Mouse (Mus musculus) spleen, postnatal 14 days (tissue): ENCODE results near the gene Strip1.

Experiments used
- DNase-seq, 2 experiments: peaks; one replicate each; pipeline ENCODE4 v3.0.0; 2021 to 2022; ENCODE audit warnings: low spot score in 2 of 2

The Strip1 gene

GRCm38 (mm10) chr3:107628551-107628950 is 2.9 kb downstream of the Strip1 start:
- DNase-seq: no peak

- no peak for DNase-seq
Measured at GRCm38 (mm10) chr3:107627641-107628040, 3.9 kb downstream of the Strip1 start.

DNA sequence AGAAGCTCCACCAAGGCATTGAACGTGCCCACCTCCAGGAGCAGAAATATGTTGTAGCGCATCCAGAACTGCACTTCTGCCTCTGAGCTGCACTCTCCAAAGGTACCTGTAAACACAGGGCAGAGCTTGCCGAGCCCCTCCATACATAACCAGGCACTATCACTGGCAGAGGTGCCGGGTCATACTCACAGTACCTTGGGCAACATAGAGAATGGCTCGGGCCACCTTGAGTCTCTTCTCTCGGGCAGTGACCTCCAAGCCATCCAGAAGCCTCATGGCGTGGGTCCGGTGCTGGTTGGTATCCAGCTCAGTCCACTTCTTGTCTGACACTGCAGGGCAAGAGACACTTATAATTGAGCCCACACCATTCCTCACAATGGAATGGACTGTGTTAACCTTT is 4.7 kb downstream of the Strip1 start:
- no peak for DNase-seq

DNA sequence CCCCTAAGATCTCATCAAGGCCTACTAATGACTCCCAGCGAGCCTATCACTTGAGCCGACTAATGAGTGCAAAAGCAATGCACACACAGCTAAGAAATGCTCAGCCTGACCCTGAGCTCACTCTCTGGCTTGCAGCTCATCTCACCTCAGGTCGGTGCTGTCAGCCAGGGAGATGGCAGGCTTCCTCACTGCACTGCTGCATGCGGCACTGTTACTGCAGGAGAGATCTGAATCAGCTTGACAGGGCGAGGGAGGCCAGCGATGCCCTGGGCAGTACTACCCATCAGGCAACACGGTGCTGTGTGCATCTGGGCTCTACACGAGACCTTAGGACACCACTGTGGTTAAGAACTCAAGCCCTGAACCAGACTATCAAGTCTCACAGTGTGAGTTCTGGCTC is 6.0 kb downstream of the Strip1 start:
- DNase-seq: no peak

- DNase-seq: no peak
Measured at GRCm38 (mm10) chr3:107624424-107624823, 7.1 kb downstream of the Strip1 start.

- DNase-seq: no peak
Measured at GRCm38 (mm10) chr3:107622537-107622936, 9.0 kb downstream of the Strip1 start.

DNA sequence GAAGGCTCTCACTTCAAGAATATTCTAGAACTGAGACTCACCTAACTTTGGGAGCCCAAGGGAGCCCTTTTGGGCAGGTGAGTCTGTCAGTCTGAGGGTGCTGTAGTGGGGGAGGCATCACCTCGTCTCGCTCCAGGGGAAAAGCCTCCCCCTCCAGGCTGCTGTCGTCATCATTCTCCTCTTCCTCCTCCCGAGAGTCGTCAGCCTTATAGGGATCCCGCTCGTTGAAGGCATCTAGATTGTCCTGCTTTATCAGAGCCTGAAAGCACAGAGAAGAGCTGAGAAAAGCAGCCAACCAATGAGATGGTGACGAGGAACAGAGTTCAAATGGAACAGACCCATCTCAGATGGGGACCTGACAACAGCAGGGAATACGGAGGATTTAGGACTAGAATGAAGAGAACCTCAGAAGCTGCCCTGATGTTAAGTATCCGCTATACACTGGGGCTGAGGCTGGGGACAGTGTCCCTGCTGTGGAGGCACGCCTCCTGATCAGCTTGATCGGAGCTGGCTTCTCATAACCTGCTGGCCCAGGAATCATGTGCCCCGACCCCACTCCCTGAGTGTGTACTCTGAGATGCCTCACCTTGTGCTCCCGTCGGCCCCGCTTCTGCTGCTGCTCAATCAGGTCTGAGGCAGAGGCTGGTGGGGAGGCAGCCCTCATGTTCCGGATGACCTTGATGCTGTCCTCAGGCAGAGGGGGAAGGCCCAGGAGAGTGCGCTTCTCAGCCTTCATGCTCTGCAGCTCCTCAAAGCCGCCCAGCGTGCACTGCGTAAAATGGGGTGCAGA is 10.0 kb downstream of the Strip1 start:
- DNase-seq: no peak

GRCm38 (mm10) chr3:107619911-107620310 is 11.6 kb downstream of the Strip1 start:
- DNase-seq: peak in 1 of 2 experiments; percentile 1

- no peak for DNase-seq
Measured at GRCm38 (mm10) chr3:107617800-107618199, 13.7 kb downstream of the Strip1 start.

GRCm38 (mm10) chr3:107612902-107613525 is 18.5 kb downstream of the Strip1 start:
- DNase-seq: peak in 1 of 2 experiments; percentile 53

DNA sequence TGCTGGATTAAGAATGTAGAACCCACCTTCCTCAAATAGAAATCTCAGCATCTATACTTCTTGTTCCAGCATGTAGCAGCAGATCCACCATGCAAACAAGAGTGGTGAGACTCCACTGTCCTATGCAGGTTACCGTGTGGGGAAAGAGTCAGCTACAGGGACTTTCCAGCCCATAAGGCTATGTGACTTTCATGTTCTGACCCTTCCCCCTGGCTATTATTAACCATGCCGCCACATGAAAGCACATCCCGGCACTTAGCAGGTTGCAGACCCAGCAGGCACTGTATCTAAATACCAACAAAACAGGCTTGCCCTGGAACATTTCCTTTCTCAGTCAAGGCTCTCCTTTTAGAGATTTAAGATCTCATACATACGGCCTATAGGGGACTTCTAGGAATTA is 20.1 kb downstream of the Strip1 start:
- no peak for DNase-seq

DNA sequence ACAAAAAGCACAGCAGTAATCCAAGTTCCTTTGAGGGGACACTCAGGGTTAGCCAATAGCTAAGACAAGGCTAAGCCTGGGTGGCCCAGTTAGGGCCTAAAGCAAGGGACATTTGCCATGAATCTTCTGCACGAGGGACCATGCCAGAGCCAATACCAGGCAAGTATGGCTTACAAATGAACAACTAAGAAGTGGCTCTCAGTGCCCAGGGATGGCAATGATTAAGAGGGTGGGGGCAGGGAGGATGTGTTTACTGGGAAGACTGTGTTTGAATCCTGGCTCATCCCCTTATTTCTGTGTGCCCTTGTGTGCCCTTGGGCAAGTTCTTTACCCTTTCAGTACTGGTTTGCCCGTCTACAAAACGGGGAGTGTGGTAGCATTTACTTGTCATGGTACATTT is 22.1 kb downstream of the Strip1 start:
- DNase-seq: no peak

GRCm38 (mm10) chr3:107608808-107609207 is 22.7 kb downstream of the Strip1 start:
- no peak for DNase-seq

DNA sequence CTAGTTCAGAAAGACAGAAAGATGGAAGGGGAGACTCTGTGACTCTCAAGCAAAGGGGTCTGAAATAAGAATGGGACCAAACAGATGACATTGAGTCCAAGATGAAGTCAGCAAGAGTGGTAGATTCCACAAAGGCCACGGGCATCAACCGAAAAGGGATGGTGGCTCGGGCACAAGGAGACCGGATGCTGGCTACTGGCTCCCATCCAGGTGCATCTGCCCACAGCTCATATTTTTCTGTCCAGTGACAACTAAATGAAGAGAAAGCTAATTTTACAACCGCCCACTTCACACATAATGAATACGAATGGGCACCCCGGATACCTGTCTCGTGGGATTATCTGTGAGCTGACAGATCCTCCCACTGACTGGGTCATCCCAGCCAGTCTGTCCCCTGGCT is 24.3 kb downstream of the Strip1 start:
- DNase-seq: no peak

GRCm38 (mm10) chr3:107605304-107605703 is 26.2 kb downstream of the Strip1 start:
- peak in 1 of 2 experiments; percentile 44 for DNase-seq

DNA sequence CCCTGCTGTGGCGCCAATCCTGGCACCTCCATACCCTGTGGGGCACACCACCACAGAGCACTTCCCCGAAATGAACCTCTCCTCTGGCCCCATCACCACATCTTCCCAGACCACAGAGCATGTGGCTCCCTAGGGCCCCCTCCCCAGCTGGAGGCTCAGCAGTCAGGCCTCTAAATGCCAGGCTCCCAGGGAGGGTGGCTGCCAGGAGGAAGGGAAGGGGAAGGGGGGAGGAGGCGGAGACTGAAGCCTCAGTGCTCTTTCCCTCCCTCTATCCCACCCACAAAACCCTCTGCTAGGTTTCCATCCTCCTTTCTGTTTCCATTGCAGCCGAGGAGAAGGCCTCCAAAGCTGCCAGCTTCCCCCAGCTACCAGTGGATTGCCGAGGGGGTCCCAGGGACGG is 31.4 kb downstream of the Strip1 start:
- DNase-seq: no peak

DNA sequence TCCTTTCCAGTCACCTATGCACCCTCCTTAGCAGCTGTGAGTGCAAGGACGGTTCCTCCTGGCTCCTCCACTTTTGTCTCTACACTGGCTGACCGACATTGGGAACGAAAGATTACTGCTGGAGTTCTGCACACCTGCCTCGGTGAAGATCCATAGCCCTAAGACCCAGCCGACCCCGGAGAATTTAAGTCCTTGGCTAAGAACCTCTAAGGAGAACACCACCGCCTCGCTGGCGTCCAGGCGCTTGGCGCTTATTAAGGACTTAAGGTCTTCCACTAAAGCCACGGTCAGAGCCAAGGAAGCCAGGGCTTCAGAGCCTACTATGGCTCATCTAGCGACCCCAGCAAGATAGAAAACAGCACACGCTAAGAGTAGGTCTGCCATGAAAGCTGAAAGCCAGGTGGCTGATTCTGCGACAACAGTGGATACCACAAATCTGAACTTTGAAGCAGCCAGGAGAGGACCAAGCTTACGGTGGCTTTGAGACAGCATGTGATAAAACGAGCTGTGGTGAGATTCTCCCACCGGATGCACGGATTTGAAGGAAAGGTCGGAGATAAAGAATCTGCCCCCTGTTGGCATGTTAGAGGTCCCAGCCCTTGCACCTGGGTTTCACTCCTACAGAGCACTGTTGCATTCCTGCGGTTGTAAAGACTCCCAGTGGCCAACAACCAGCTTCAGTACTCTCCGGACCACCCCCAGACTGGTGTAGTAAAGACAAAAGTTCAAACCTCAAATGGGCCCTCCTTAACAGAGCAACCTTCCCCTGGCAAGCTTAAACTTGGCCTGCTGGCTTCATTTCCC is 33.7 kb downstream of the Strip1 start:
- no peak for DNase-seq

DNA sequence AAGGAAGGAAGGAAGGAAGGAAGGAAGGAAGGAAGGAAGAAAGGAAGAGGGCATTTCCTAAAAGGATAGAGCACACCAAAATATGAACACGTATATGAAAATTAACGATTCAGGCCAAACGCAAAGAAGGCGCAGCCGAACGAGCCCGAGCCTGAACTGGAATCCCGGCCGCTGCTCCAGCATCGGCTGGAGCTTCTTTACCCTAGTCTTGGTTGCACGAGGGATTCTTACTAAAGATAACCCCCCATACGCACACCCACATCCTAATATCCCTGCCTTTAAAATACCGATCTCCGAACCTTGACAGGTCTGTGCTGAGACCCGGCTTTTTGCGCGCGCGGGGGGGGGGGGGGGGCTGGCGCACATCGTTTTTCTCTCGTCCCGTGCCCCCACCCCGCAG is 34.4 kb downstream of the Strip1 start:
- no peak for DNase-seq

- DNase-seq: no peak
Measured at GRCm38 (mm10) chr3:107596559-107596958, 34.9 kb downstream of the Strip1 start.

DNA sequence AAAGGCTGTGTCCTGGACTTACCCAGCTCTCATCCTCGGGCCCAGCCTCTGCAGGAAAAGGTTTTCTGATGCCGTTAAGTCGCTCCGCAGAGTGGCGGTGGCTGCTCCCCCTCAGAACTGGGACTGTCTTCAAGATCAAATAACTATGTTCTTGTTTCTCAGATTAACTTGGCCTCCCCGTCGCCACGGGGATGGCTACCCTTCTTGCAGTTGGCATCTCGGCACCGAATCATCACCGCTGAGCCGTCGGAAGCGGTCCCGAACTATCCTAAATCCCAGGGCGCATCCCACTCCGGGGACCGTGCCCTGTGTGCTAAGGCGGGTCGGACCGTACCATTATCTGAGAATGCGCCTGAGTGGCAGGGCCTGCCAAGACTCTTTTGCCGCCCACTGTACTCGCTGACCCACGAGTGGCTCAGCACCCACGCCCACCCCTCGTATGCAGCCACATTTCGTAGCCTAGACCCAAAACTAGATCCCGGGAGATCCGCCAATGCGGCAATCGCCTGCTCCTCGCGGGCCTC is 35.5 kb downstream of the Strip1 start:
- no peak for DNase-seq

DNA sequence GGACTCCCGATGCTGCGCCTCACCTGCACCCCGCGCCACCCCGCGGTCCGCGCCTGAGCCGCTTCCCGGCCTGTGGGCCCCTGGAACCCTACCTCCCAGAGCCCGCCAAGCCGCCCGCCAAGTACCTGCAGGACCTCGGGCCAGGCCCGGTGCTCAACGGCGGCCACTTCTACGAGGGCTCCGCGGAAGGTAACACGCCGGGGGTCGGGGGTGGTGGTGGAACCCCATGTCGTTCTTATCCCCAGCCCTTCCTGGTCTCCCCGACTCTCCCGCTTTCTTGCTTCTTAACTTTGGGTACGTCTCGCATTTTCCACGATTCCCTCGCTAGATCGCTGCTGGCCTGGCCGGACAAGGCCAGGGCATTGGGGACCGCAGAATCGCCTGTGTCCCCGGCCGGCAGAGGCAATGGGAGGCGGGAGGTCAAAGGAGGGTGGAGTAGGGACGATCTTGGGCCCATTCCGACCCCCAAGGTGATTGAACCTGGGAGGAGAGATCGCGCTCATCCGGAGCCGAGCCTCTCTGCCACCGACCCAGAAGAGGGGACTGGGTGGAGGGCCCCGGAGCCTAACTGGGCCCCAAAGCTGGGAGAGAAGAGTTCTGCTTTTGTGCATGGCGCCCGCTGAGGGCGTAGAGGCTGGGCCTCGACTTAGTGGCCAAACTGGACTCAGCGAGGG is 36.1 kb downstream of the Strip1 start:
- no peak for DNase-seq
